Mouse (Mus musculus) bone marrow macrophage, adult 2 months (primary cell): ENCODE data around the gene Map4k5.

ENCODE experiments used
- CTCF ChIP-seq: IDR thresholded peaks from 2 replicates; pipeline ENCODE4 v1.5.1; 2012; ENCODE audit warnings: low read depth, mild to moderate bottlenecking, low read length, moderate library complexity
- POLR2A ChIP-seq: IDR thresholded peaks from 2 replicates; pipeline ENCODE4 v1.6.1; 2012; ENCODE audit warnings: mild to moderate bottlenecking, low read depth, low read length, borderline replicate concordance

GRCm38 (mm10) chr12:69831239-69831910, 61.6 kb downstream of the Map4k5 start:
- TF ChIP-seq POLR2A (no peak), CTCF (no peak)
